Comparison of ENCODE assay signal across 24 mouse cellular contexts in the genomic region with DNA sequence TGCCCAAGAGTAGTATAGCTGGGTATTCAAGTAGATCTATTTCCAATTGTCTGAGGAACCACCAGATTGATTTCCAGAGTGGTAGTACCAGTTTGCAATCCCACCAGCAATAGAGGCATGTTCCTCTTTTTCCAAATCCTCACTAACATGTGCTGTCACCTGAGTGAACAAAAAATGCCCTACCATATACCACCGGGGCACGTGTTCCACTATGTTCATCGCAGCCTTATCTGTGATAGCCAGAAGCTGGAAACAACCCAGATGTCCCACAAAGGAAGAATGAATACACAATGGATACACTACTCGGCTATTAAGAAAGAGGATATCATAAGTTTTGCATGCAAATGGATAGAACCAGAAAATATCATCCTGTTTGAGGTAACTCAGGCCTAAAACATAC. TPM values are rescaled to one million over a fixed set of nuclear protein-coding genes. Genes with fewer than 3 reads are reported as not detected.
DNase-seq lines count a peak whose midpoint lies in the region; TF ChIP-seq lines count a peak whose summit lies in the region.
"Had no signal": no experiment of that assay in that cellular context is flagged by ENCODE, and none has a peak within 500 bp of the region (broad histone marks: within the 10 kb centered on the region; RNA-seq: fewer than 3 reads in every experiment).

No protein-coding gene starts in this region.

- no peaks in the 10 kb centered on the region for H3K27me3 ChIP-seq in MEL (ENCODE audit: control insufficient read depth in 1 of 2, insufficient read depth in 2 of 2, low read length in 2 of 2)
- H3K27me3 ChIP-seq: CH12.LX had no signal

- TF ChIP-seq RAD21 in MEL (IDR thresholded peaks at IDR 0.05; ENCODE audit: low read depth, low read length): no peak

- DNase-seq in MEL (ENCODE audit: low read depth, low spot score) (peak; percentile 36), MEL-GATA-1-ER (ENCODE audit: extremely low read depth, low read depth) (peak; percentile 11)
- no peak for DNase-seq in right cerebral cortex, postnatal 4 days
- no peak for DNase-seq in yolk sac, embryonic 10.5 days (ENCODE audit: low spot score)
- DNase-seq: adrenal gland, adult 2 months; adrenal gland, adult 8-10 months; adrenal gland, postnatal 10 days; adrenal gland, postnatal 14 days; adrenal gland, postnatal 25 days; adrenal gland, postnatal 36 days; B cell, adult 2 months; cerebellum, adult 11 months; cerebellum, adult 11-12 months; cerebellum, adult 18-20 months; cerebellum, adult 2 months; cerebellum, adult 8-10 months had no signal

- no peak overlapping the region for H3K27ac ChIP-seq in MEL (ENCODE audit: control insufficient read depth, low read depth, low read length)

- no peaks in the 10 kb centered on the region for H3K79me2 ChIP-seq in MEL (ENCODE audit: control insufficient read depth, insufficient read depth, low read length, poor library complexity)

- H3K4me1 ChIP-seq in MEL (ENCODE audit: control insufficient read depth in 1 of 2, insufficient read depth in 2 of 2, low read length in 2 of 2): peaks cover 0 to 6% of the 10 kb centered on the region in 2 experiments; a peak in 2 of 4 replicates

- TF ChIP-seq POLR2A in MEL (IDR thresholded peaks at IDR 0.05; ENCODE audit: control insufficient read depth in 1 of 2, insufficient read depth in 1 of 2, low read depth in 1 of 2, low read length in 2 of 2, poor library complexity in 1 of 2): no peak

- H3K9me3 ChIP-seq in MEL (replicated peaks; ENCODE audit: insufficient read depth, low read length): no peaks in the 10 kb centered on the region
- H3K9me3 ChIP-seq: G1E had no signal

- H3K36me3 ChIP-seq in MEL (ENCODE audit: control insufficient read depth in 1 of 2, insufficient read depth in 2 of 2, low read length in 2 of 2): peaks cover 0 to 2% of the 10 kb centered on the region in 2 experiments; a peak in 1 of 4 replicates
- H3K36me3 ChIP-seq: G1E had no signal

- no peak overlapping the region for H3K4me3 ChIP-seq in MEL (ENCODE audit: control insufficient read depth in 1 of 2, insufficient read depth in 1 of 2, low read depth in 2 of 2, low read length in 2 of 2)

- no peak for TF ChIP-seq CTCF in MEL (IDR thresholded peaks at IDR 0.05 in 2 of 3, conservative IDR thresholded peaks at IDR 0.05 in 1 of 3; ENCODE audit: control insufficient read depth in 1 of 3, insufficient read depth in 1 of 3, low read depth in 2 of 3, low read length in 3 of 3, poor library complexity in 1 of 3, severe bottlenecking in 1 of 3)

- H3K9ac ChIP-seq in MEL (ENCODE audit: control insufficient read depth, low read depth, low read length, poor library complexity, severe bottlenecking): no peak overlapping the region

- TF ChIP-seq EP300 in MEL (IDR thresholded peaks at IDR 0.05; ENCODE audit: low read depth in 1 of 2, low read length in 2 of 2): no peak

TF ChIP-seq in MEL, 35 proteins besides CTCF, POLR2A, EP300 and RAD21:
- TF ChIP-seq GABPA (IDR thresholded peaks at IDR 0.05; ENCODE audit: low read depth, low read length): no peak
- TF ChIP-seq UBTF (IDR thresholded peaks at IDR 0.05; ENCODE audit: borderline replicate concordance, insufficient read depth, low read depth, low read length): no peak
- TF ChIP-seq SIN3A (IDR thresholded peaks at IDR 0.05; ENCODE audit: low read length): no peak
- TF ChIP-seq ZKSCAN1 (IDR thresholded peaks at IDR 0.05; ENCODE audit: low read depth, low read length): no peak
- no peak for TF ChIP-seq GATA1 (IDR thresholded peaks at IDR 0.05; ENCODE audit: low read depth, low read length)
- TF ChIP-seq KAT2A (conservative IDR thresholded peaks at IDR 0.05; ENCODE audit: low read depth, low read length): no peak
- no peak for TF ChIP-seq TBP (IDR thresholded peaks at IDR 0.05; ENCODE audit: low read depth, low read length)
- peak; percentile 41 for TF ChIP-seq TAL1 (IDR thresholded peaks at IDR 0.05; ENCODE audit: low read length)
- peak; percentile 41; the same call in 1 of the 2 replicates for TF ChIP-seq MXI1 (IDR thresholded peaks at IDR 0.05; ENCODE audit: low read depth, low read length)
- TF ChIP-seq ETS1 (IDR thresholded peaks at IDR 0.05; ENCODE audit: low read depth, low read length): no peak
- no peak for TF ChIP-seq JUND (IDR thresholded peaks at IDR 0.05; ENCODE audit: low read depth, low read length)
- no peak for TF ChIP-seq CHD2 (IDR thresholded peaks at IDR 0.05; ENCODE audit: low read length)
- no peak for TF ChIP-seq MEF2A (IDR thresholded peaks at IDR 0.05; ENCODE audit: extremely low read depth, insufficient replicate concordance, low read depth, low read length, poor library complexity, severe bottlenecking)
- peak; percentile 58; the same call in 1 of the 2 replicates for TF ChIP-seq USF1 (IDR thresholded peaks at IDR 0.05; ENCODE audit: low read depth, low read length)
- no peak for TF ChIP-seq POLR2AphosphoS5 (IDR thresholded peaks at IDR 0.05; ENCODE audit: borderline replicate concordance, low read depth, low read length)
- TF ChIP-seq MYB (IDR thresholded peaks at IDR 0.05; ENCODE audit: low read depth, low read length): no peak
- no peak for TF ChIP-seq USF2 (IDR thresholded peaks at IDR 0.05; ENCODE audit: borderline replicate concordance in 1 of 2, insufficient read depth in 1 of 2, low read depth in 1 of 2, low read length in 2 of 2)
- TF ChIP-seq POLR2AphosphoS2 (IDR thresholded peaks at IDR 0.05; ENCODE audit: low read length): no peak
- peak; percentile 75; the same call in 1 of the 2 replicates for TF ChIP-seq BHLHE40 (IDR thresholded peaks at IDR 0.05; ENCODE audit: borderline replicate concordance, low read depth, low read length)
- TF ChIP-seq NELFE (IDR thresholded peaks at IDR 0.05; ENCODE audit: low read depth, low read length): no peak
- no peak for TF ChIP-seq MAZ (IDR thresholded peaks at IDR 0.05; ENCODE audit: low read depth, low read length)
- no peak for TF ChIP-seq RCOR1 (IDR thresholded peaks at IDR 0.05; ENCODE audit: low read depth, low read length)
- TF ChIP-seq E2F4 (IDR thresholded peaks at IDR 0.05; ENCODE audit: borderline replicate concordance, low read depth, low read length): no peak
- no peak for TF ChIP-seq SMC3 (IDR thresholded peaks at IDR 0.05; ENCODE audit: low read depth, low read length)
- no peak for TF ChIP-seq ZNF384 (IDR thresholded peaks at IDR 0.05; ENCODE audit: low read depth, low read length)

RNA-seq across cellular contexts. Expression of gene Trap1a, which starts 51.5 kb away (rescaled TPM):
- total RNA-seq in MEL (2012; rRNA removed): 383 and 424 TPM in 2 replicates
- 100 to 1,000 TPM in 1 of 2 experiments, not detected in 1; 548 TPM for polyA plus RNA-seq in MEL (2012; ENCODE audit: insufficient read depth in 1 of 2, insufficient read length in 2 of 2, low read depth in 1 of 2, low replicate concordance in 2 of 2, missing spikeins in 1 of 2)
- total RNA-seq: adrenal gland, adult 18-20 months; adrenal gland, adult 2 months; adrenal gland, adult 8-10 months; adrenal gland, postnatal 10 days; adrenal gland, postnatal 14 days; adrenal gland, postnatal 25 days; adrenal gland, postnatal 36 days; adrenal gland, postnatal 4 days; CH12.LX; G1E had no signal
- polyA plus RNA-seq: activated CD4-positive, CD25-positive, alpha-beta regulatory T cell, adult 4 months; adrenal gland, adult 2 months; C2C12; CD4-positive, CD25-positive, alpha-beta regulatory T cell, adult 4 months; G1E; Patski had no signal

Comparison
In these comparisons a context has a peak if more than half of its experiments do, and no peak if none do; other contexts are left out.
1. DNase-seq: peak in MEL (single experiment) and MEL-GATA-1-ER (single experiment); none in right cerebral cortex, postnatal 4 days (single experiment) and yolk sac, embryonic 10.5 days (single experiment).